Mouse (Mus musculus) gastrocnemius, postnatal 14 days (tissue): Measurements from ENCODE around the gene Ccdc159. TPM values are rescaled to one million over a fixed set of nuclear protein-coding genes. Genes with fewer than 3 reads are reported as not detected.

ENCODE experiments used
- DNase-seq: peaks from one replicate; pipeline ENCODE4 v3.0.0; 2021; ENCODE audit warnings: mixed read lengths
- intact Hi-C: fragments of 180-260 bp; cut with DNase I; formaldehyde crosslinking; loops from one replicate; pipeline ENCODE4 v1.15.1; 2025; ENCODE audit warnings: low total_unique reads
- long read RNA-seq, 2 experiments: library from polyadenylated mRNA; stranded (forward); transcript quantifications; one replicate each; pipeline ENCODE4 v2.0.0; 2021
- total RNA-seq, 2 experiments: library from RNA; stranded (reverse); gene quantifications; 2 replicates each; pipeline ENCODE4 v1.2.3; 2021

The Ccdc159 gene
- total RNA-seq, result under 1 TPM; 0.33 TPM
- long read RNA-seq, experiment 1, result 0 reads
- long read RNA-seq, experiment 2, result 0 reads

- intact Hi-C loops, result no loop called here
- DNase-seq, result peak; percentile 93
Observed at GRCm38 (mm10) chr9:21927208-21927753, at the start of gene Ccdc159, which contains the start of gene Tmem205. Gene Ccdc159, plus strand, starts transcription at chr9:21927471. Gene Tmem205, minus strand, starts transcription at chr9:21927556.

- intact Hi-C loops, result no loop called here
- DNase-seq, result no peak
Observed at GRCm38 (mm10) chr9:21889229-21889628, 38.0 kb upstream of the Ccdc159 start.

GRCm38 (mm10) chr9:21901223-21901820 is 25.9 kb upstream of the Ccdc159 start:
- intact Hi-C loops, result no loop called here
- peak; percentile 49 for DNase-seq

GRCm38 (mm10) chr9:21904031-21904430 is 23.2 kb upstream of the Ccdc159 start:
- intact Hi-C loops, result no loop called here
- no peak for DNase-seq

- intact Hi-C loops, result no loop called here
- no peak for DNase-seq
Observed at GRCm38 (mm10) chr9:21908216-21908615, 19.1 kb upstream of the Ccdc159 start.

- intact Hi-C loops, result no loop called here
- DNase-seq, result no peak
Observed at GRCm38 (mm10) chr9:21909474-21910223, 17.6 kb upstream of the Ccdc159 start.

GRCm38 (mm10) chr9:21916851-21917492 is 10.3 kb upstream of the Ccdc159 start:
- intact Hi-C loops, result no loop called here

GRCm38 (mm10) chr9:21917493-21918034 is 9.7 kb upstream of the Ccdc159 start:
- intact Hi-C loops, result no loop called here
- peak; percentile 33 for DNase-seq

More at GRCm38 (mm10) chr9:21916851-21917492, 10.3 kb upstream of the Ccdc159 start:
- DNase-seq, result no peak

- peak; percentile 92 for DNase-seq
- intact Hi-C loops, result no loop called here
Observed at GRCm38 (mm10) chr9:21918035-21918592, 9.2 kb upstream of the Ccdc159 start, which contains the start of gene Rab3d. Gene Rab3d, minus strand, starts transcription at chr9:21918192.

GRCm38 (mm10) chr9:21918692-21919384 is 8.4 kb upstream of the Ccdc159 start:
- DNase-seq, result no peak
- intact Hi-C loops, result no loop called here

GRCm38 (mm10) chr9:21923036-21923435 is 4.2 kb upstream of the Ccdc159 start:
- no peak for DNase-seq
- intact Hi-C loops, result no loop called here

- intact Hi-C loops, result no loop called here
- no peak for DNase-seq
Observed at GRCm38 (mm10) chr9:21923490-21924098, 3.7 kb upstream of the Ccdc159 start.

GRCm38 (mm10) chr9:21924099-21924493 is 3.2 kb upstream of the Ccdc159 start:
- intact Hi-C loops, result no loop called here
- peak; percentile 89 for DNase-seq

GRCm38 (mm10) chr9:21925034-21925433 is 2.2 kb upstream of the Ccdc159 start:
- no peak for DNase-seq

GRCm38 (mm10) chr9:21925506-21925905 is 1.8 kb upstream of the Ccdc159 start:
- no peak for DNase-seq
- intact Hi-C loops, result no loop called here

More at GRCm38 (mm10) chr9:21925034-21925433, 2.2 kb upstream of the Ccdc159 start:
- intact Hi-C loops, result no loop called here

- DNase-seq, result no peak
- intact Hi-C loops, result no loop called here
Observed at GRCm38 (mm10) chr9:21926155-21926554, 1.1 kb upstream of the Ccdc159 start.

GRCm38 (mm10) chr9:21926784-21927183 is 487 bp upstream of the Ccdc159 start:
- DNase-seq, result no peak
- intact Hi-C loops, result no loop called here

- DNase-seq, result no peak
- intact Hi-C loops, result no loop called here
Observed at GRCm38 (mm10) chr9:21929208-21929607, 1.9 kb downstream of the Ccdc159 start.
